Mouse (Mus musculus): ENCODE measurements around the gene Pdlim1.

The Pdlim1 gene

GRCm38 (mm10) chr19:40284704-40285103 is 13.1 kb upstream of the Pdlim1 start:
- no peak for DNase-seq (ENCODE audit: low spot score in 2 of 2)

DNA sequence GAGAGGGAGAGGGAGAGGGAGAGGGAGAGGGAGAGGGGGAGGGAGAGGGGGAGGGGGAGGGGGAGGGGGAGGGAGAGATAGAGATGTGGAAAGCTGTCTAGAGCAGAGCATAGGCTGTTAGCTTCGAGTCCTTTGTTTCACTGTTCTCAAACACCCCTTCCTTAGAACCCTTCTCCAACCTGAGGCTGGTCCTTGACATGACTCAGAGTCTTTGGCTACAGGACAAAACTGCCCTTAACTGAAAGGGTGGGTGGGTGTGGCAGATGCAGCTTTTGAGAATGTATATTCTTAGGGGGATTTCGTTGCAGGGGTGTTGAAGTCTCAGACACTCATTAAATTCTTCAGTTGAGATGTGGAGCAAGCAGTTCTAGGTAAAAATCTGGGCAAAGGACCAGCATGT is 11.8 kb upstream of the Pdlim1 start:
- DNase-seq (ENCODE audit: low spot score in 2 of 2), result no peak

- DNase-seq (ENCODE audit: low spot score in 2 of 2), result no peak
Measured at GRCm38 (mm10) chr19:40278372-40279023, 6.9 kb upstream of the Pdlim1 start.

DNA sequence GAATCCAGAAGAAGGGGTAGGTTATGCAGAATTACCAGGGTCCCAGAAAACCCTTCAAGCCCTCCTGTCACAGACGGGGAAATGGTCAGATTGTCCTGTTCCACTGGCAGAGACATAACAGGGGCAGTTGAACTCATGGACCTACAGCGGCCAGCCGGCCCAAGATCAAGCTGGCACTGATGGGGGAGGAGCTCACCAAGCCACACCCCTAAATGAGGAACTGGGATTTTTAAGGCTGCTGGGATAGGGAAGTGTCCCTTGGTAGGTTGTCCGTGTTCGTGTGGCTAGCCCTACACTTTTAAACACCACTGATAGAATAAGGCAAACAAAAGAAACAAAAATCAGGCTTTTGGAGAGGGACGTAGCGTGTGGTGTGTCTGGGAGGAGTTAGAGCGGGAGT is 5.9 kb upstream of the Pdlim1 start:
- DNase-seq (ENCODE audit: low spot score in 2 of 2), result no peak

DNA sequence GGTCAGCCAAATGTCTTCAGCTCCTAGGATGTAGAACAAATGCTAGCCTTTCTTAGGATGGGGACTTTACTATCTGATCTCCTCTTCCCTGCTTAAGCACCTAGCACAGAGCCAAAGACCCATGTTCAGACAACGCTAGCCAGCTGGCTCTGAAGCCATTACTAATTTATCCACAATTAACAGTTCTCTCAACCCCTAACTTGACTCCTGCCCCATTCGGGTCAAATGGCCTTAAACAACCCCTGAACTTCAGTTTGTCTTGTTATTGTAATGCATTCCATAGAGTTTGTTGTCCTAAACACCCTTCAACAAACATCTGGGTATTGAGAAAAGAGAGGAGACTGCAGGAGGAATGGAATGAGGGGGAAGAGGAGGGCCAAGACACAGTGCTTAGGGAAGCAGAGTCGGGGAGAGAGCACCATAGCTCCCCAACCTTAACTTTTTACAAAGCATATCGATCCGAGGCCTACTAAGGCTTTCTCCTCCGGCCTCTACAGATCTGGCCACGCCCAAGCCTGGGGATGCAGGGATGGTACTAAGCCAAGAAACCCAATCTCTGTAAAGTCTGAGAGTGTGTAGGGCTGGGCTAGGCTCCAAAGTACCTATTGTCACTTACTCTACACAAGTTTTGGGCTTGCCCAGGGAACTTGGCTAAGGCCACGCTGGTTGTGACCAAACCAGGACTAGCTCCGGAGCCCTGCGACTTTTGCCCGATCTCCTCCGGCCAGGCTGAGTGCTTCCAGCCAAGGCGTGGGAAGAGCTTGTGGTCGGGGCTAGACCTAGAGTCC is 4.0 kb upstream of the Pdlim1 start:
- no peak for DNase-seq (ENCODE audit: low spot score in 2 of 2)

GRCm38 (mm10) chr19:40272674-40273073 is 1.0 kb upstream of the Pdlim1 start:
- DNase-seq (ENCODE audit: low spot score in 2 of 2), result no peak

- no peak for DNase-seq (ENCODE audit: low spot score in 2 of 2)
Measured at GRCm38 (mm10) chr19:40270351-40271307, 1.0 kb downstream of the Pdlim1 start.

- DNase-seq (ENCODE audit: low spot score in 2 of 2), result no peak
Measured at GRCm38 (mm10) chr19:40269526-40269925, 2.1 kb downstream of the Pdlim1 start.

GRCm38 (mm10) chr19:40268493-40268892 is 3.1 kb downstream of the Pdlim1 start:
- no peak for DNase-seq (ENCODE audit: low spot score in 2 of 2)

DNA sequence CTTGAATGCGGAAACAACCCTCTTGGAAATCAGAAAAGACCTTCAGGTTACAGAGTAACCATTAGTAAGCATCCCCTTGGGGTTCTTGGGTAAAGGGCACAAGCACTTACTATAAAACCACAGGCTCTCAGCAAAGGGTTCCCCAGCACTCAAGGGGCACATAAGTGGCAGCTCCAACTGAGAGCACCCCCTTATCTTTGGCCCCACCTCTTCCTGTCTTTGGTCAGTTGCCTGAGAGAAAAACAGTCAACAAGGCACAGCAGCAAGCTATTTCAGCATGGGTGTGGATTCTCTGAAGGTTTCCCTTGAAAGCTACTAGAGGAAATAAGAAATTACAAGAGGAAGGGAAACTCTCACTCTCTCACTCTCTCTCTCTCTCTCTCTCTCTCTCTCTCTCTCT is 4.3 kb downstream of the Pdlim1 start:
- no peak for DNase-seq (ENCODE audit: low spot score in 2 of 2)

DNA sequence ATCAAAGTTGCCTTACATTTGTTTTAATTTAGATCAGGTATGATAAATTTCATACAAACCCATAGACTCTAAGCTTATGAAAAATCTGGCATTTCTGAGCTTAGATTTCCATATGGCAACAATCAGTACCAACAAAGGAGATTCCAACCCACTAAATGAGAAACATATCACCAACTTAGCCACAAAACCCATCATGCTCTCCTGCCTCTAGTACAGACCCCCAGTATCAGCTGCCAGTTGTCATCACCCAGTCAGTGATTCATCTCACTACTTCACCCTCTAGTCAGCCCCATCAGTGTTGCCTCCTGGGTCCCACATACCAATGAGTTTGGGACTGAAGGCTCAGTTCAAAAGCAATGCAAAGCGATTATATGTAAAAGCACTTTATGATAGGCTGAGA is 12.2 kb downstream of the Pdlim1 start:
- DNase-seq (ENCODE audit: low spot score in 2 of 2), result no peak

DNA sequence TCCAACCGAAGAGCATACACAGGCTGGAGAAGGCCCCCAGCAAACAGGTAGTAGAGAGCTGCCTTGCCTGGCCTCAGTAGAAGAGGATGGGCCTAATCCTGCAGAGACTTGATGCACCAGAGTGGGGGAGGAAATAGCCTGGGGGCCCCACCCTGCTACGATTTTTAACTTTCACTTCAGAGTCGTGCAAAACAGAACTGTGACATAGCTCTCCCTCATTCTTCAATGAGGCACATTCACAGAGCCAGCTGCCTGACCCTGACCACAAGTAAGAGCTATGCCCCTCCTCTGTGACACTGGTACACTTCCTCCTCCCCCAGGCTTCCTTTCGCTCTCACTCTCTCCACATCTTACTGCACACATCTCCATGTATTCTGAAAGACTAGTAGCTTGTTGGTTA is 14.2 kb downstream of the Pdlim1 start:
- DNase-seq (ENCODE audit: low spot score in 2 of 2), result no peak

DNA sequence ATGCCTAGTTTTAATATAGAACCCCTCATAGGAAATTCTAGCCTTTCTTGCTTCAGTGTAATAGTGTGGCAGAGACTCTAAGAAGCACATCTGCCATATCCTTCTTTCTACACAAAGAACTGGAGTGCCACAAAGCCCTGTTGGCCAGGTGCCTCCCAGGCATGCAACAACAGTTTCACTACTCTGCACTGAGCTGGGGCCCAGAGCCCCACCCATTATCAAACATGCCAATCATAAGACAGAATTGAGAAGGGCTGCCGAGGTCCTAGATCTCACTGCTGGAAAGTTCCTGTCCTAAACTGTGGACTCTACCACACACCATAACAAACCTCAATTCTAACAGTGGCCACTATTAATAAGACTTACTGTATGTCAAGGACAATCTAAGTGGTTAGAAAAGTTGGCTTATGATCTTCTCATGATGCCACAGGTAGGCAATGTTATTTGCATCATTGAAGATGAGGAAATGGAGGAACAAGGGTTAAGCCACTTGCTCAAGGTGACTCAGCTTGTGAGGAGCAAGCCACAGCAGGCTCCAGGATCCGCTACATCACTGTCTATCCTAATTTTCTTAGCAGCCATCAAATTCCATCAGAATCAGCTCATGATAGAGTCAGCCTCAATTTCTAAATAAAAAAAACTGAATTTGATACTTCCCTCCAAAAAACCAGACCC is 15.1 kb downstream of the Pdlim1 start:
- DNase-seq (ENCODE audit: low spot score in 2 of 2), result no peak

DNA sequence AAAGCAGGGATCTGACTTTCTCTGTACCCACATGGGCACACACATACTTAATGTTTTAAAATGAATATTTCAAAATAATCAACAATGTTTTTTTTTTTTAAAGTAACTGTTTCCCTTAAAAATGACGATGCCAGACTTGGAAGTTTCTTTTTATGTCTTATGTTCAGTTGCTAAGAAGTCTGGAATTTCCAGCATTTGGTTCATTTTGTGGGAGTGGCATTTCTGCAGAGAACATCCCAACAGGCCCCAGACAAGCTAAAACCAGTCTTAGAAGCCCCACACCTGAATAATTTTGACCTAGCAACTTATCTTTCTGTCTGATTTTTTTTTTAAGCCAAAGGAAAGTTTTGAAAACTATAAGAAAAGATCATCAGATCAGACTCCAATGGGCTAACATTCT is 16.1 kb downstream of the Pdlim1 start:
- no peak for DNase-seq (ENCODE audit: low spot score in 2 of 2)

DNA sequence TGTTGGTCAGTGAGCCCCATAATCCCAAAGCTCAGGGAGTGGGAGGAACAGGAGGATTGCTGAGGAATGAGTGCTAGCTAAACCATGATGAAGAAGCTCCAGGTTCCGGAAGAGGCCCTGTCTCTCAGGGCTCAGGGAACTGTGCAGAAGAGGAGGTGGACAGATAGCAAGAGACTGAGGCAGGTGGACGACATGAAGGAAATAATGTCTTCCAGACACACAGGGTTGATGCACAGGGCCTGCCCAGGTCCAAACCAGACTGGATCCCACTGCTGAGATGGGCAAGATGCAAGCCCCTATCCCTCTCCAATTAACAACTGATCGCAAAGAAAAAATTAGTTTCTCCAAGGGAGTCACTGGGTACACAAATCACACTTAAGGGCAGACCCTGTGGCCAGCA is 16.9 kb downstream of the Pdlim1 start:
- DNase-seq (ENCODE audit: low spot score in 2 of 2), result no peak

DNA sequence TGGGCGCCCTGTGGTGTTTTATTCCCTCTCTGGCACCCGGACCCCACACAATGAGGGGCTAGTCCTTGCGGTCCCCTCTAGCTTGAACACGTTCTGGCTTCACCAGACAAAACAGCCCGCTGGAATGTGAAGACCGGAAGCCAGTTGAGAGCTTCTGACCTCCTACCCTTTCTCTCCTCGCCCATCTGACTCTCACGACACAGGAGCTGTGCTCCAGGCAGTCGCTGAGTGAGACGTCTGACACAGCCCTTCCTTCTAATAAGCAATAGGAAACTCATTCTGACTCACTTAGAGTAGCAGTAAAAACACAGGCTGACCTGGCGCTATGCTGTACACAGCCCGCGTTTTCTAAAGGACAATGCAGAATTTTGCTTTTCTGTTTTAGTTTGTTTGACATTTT is 17.9 kb downstream of the Pdlim1 start:
- DNase-seq (ENCODE audit: low spot score in 2 of 2), result no peak

- no peak for DNase-seq (ENCODE audit: low spot score in 2 of 2)
Measured at GRCm38 (mm10) chr19:40251115-40251514, 20.5 kb downstream of the Pdlim1 start.

GRCm38 (mm10) chr19:40249352-40249751 is 22.3 kb downstream of the Pdlim1 start:
- DNase-seq (ENCODE audit: low spot score in 2 of 2), result no peak

GRCm38 (mm10) chr19:40248476-40248875 is 23.2 kb downstream of the Pdlim1 start:
- no peak for DNase-seq (ENCODE audit: low spot score in 2 of 2)

DNA sequence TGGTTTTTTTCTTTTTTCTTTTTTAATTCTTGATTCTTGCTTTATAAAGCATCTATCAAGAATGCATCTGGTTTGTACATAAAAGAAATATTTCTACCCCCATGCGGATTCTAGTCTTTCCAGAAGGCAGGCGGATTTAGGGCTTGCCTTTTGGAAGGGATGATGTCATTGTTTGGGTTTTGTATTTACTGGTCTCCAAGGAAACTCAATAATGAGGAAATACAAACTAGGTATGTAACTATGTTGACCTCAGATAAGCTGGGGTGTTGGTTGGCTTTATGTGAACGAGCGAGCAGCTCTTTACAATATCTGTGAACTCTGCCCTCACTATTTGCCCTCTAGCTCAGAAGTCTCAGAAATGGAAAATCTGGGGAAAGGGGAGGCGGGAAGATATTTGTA is 24.4 kb downstream of the Pdlim1 start:
- no peak for DNase-seq (ENCODE audit: low spot score in 2 of 2)

DNA sequence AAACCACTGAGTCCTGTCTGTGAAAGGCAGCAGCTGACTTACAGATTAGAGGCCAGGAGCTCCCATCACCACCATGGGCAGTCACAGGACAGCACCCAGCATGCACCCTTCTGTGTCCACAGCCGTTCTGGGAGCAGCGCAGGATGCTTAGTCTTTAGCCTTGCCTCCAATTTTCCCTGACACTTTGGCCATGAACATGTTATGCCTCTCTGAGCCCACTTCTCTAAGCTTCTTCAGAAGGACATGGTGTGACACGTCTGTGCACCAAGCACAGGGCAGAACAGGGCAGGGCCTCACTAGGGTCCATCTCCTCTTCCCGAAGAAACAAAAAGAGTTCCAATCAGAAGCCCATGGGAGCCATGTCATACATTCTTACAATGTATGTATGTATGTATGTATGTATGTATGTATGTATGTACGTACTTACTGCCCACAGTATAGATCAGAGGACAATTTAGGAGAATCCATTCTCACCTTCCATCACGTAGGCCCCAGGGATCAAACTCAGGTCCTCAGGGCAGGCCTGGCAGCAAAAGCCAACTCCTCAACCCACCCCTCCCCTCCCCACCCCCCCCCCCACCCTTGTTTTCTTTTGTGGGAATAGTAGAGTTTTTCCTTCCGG is 24.9 kb downstream of the Pdlim1 start:
- no peak for DNase-seq (ENCODE audit: low spot score in 2 of 2)
